Mouse (Mus musculus) adrenal gland, postnatal 14 days (tissue): ENCODE measurements around the gene Olfr146. TPM values are rescaled to one million over a fixed set of nuclear protein-coding genes. Genes with fewer than 3 reads are reported as not detected.

Experiments
- DNase-seq: peaks from one replicate; pipeline ENCODE4 v3.0.0; 2021; ENCODE audit warnings: mixed read lengths
- long read RNA-seq, 2 experiments: library from polyadenylated mRNA; stranded (forward); transcript quantifications; one replicate each; pipeline ENCODE4 v2.0.0; 2021
- microRNA-seq, 2 experiments: library from miRNA; unstranded; fragments of <30 nt; microRNA quantifications; one replicate each; pipeline ENCODE4 v1.2.0; 2021
- total RNA-seq: library from RNA; stranded (reverse); gene quantifications from 2 replicates; pipeline ENCODE4 v1.2.3, GENCODE M21; 2021

Olfr146 gene
- total RNA-seq, result not detected in 2 replicates
- long read RNA-seq, experiment 1, result 0 reads
- long read RNA-seq, experiment 2, result 0 reads

DNA sequence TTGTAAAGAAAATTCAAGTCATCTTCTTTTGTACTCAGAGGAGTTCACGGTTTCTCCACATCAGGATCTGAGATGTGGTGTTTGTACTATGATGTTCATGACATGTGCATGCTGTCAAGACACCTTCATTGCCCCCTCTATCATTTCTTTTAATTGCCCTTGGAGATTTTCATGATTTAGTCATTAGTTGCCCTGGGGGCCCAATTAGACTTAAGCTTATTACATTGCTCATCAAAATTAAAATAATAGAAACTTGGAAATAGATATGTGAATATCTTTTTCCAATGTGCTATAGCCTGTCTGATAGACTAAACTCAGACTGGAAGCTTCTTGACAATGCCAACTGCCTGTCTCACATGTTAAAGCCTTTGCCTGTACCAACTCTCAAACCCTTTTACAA is at the start of gene Olfr146:
TSS of gene Olfr146 (minus strand) at position 101 of the 400 bp plus-strand sequence.
- no peak for DNase-seq

DNA sequence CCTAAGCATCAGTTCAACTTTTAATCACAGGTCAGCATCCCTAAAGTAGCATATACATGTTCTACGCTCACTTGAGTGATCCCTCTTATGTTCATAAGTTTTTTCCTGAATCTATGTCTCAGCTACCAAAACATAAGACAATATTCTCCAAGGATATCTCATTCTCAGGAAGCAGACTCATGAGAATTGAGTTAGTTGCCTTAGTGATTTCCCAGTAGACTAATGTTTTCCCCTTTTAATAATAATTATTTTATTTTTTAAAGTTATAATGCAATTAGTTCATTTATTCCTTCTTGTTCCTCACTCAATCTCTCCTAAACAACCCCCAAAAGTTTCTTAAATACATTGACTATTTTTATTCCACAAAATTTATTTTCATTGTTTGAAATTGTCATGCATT is 41.7 kb upstream of the Olfr146 start, which contains the start of gene Olfr937:
TSS of gene Olfr937 (minus strand) at position 101 of the 400 bp plus-strand sequence.
- no peak for DNase-seq

DNA sequence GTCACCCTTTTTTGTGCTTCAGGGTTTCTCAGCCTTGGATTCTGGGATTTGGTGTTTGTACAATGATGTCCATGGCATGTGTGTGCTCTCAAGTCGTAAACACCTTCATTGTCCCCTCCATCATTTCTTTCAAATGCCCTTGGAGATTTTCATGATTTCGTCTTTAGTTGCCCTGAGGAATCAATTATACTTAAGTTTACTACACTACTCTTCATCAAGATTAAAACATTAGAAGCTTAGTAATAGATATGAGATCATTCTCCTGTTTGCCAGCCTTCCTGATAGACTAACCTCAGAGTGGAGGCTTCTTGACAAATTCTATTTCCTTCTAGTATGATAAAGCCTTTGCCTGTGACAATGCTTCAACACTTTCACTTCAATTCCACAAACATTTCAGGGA is 23.6 kb downstream of the Olfr146 start, which contains the start of gene Olfr935:
TSS of gene Olfr935 (minus strand) at position 101 of the 400 bp plus-strand sequence.
- no peak for DNase-seq

DNA sequence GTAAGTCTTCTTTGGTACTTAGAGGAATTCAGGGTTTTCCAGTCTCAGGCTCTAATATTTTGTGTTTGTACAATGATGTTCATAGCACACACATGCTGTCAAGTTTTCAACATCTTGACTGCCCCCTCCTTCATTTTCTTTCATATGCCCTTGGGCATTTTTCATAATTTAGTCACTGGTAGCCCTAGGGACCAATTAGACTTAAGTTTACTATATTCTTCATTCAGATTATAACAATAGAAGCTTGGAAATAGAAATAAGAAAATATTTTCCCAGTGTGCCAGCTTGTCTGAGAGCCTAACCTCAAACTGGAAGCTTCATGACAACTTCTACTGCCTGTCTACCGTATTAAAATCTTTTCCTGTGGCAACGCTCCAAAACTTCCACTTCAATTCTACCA is 35.0 kb downstream of the Olfr146 start, which contains the start of gene Olfr934:
TSS of gene Olfr934 (minus strand) at position 101 of the 400 bp plus-strand sequence.
- no peak for DNase-seq

DNA sequence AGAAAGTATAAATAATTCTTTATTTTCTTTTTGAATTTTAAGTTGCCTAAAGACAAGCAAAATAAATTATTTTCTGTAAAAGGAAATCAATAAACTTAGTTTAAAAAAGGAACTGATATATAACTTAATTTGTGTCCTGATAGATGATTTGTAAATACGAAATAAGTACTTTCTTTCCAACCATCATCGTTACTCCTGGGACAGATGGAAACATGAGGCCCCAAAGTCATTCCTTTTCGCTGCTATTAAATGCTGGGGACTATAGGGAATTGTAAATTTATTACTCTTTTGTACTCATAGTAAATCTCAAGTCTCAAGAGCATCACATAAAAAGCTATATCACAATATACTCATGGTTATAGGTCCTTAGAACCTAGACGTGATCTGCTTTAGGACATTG is 51.2 kb downstream of the Olfr146 start, which contains the start of gene Olfr933:
TSS of gene Olfr933 (plus strand) at position 301 of the 400 bp plus-strand sequence.
- no peak for DNase-seq

Small RNAs within 50 kb of the gene (microRNA-seq; reads per million reads assigned to microRNA genes)
- 0 reads per million in 2 experiments for gene Gm25529

Other genes starting within 250 kb of the Olfr146 start
- not detected in 2 replicates for gene Olfr922, start 208.8 kb downstream of the Olfr146 start, total RNA-seq
- not detected in 2 replicates for gene Olfr923, start 196.8 kb downstream of the Olfr146 start, total RNA-seq
- gene Olfr924, start 178.9 kb downstream of the Olfr146 start, total RNA-seq, result not detected in 2 replicates
- gene Olfr26, start 168.3 kb downstream of the Olfr146 start, total RNA-seq, result not detected in 2 replicates
- gene Olfr926, start 146.3 kb downstream of the Olfr146 start, total RNA-seq, result not detected in 2 replicates
- gene Olfr930, start 93.6 kb downstream of the Olfr146 start, total RNA-seq, result not detected in 2 replicates
- gene Olfr933, start 51.1 kb downstream of the Olfr146 start, total RNA-seq, result 0.19 and 0.38 TPM in 2 replicates
- not detected in 2 replicates for gene Olfr934, start 35.1 kb downstream of the Olfr146 start, total RNA-seq
- not detected in 2 replicates for gene Olfr935, start 23.7 kb downstream of the Olfr146 start, total RNA-seq
- not detected in 2 replicates for gene Olfr937, start 41.6 kb upstream of the Olfr146 start, total RNA-seq
- not detected in 2 replicates for gene Olfr938, start 55.5 kb upstream of the Olfr146 start, total RNA-seq
- not detected in 2 replicates for gene Olfr27, start 104.8 kb upstream of the Olfr146 start, total RNA-seq
- gene Olfr943, start 142.9 kb upstream of the Olfr146 start, total RNA-seq, result not detected in 2 replicates
- not detected in 2 replicates for gene Olfr944, start 178.5 kb upstream of the Olfr146 start, total RNA-seq
- not detected in 2 replicates for gene Olfr1537, start 226.6 kb upstream of the Olfr146 start, total RNA-seq